Mouse (Mus musculus): ENCODE measurements around the gene Hist1h2ag. TPM values are rescaled to one million over a fixed set of nuclear protein-coding genes. Genes with fewer than 3 reads are reported as not detected.

The Hist1h2ag gene
- polyA plus RNA-seq, 1 experiment from 2014 or later = 5.8 TPM

GRCm38 (mm10) chr13:22029928-22030327, 12.8 kb downstream of the Hist1h2ag start:
- no peak overlapping the region for H3K4me2 ChIP-seq (ENCODE audit: low read length)

GRCm38 (mm10) chr13:22028673-22029460, 13.9 kb downstream of the Hist1h2ag start:
- Histone ChIP-seq H3K4me2 (ENCODE audit: low read length) (peak overlapping the region; percentile 53), H3K4me3 (ENCODE audit: low read length) (peak overlapping the region; percentile 42), H3K27me3 (replicated peaks; ENCODE audit: control insufficient read depth, insufficient read depth, low read length) (no peaks in the 10 kb centered on the region), H3K4me1 (ENCODE audit: control insufficient read depth, insufficient read depth, low read depth, low read length) (no peaks in the 10 kb centered on the region), H3K9ac (ENCODE audit: low read depth, low read length) (peak overlapping the region; percentile 47), H3K27ac (ENCODE audit: low read depth, low read length) (no peak overlapping the region), H3K36me3 (ENCODE audit: control insufficient read depth, insufficient read depth, low read length) (no peaks in the 10 kb centered on the region), H3K9me3 (ENCODE audit: control insufficient read depth, low read length) (no peaks in the 10 kb centered on the region)
- WGBS = under 1% methylated on average over 40 of the region's 40 CpGs
- peak; percentile 83 for ATAC-seq

More at GRCm38 (mm10) chr13:22029928-22030327, 12.8 kb downstream of the Hist1h2ag start:
- peaks cover 4% of the 10 kb centered on the region for H3K4me1 ChIP-seq (ENCODE audit: control insufficient read depth, insufficient read depth, low read depth, low read length)
- H3K27me3 ChIP-seq (replicated peaks; ENCODE audit: control insufficient read depth, insufficient read depth, low read length) = no peaks in the 10 kb centered on the region
- H3K27ac ChIP-seq (ENCODE audit: low read depth, low read length) = no peak overlapping the region
- ATAC-seq = no peak
- no peaks in the 10 kb centered on the region for H3K36me3 ChIP-seq (ENCODE audit: control insufficient read depth, insufficient read depth, low read length)
- H3K9me3 ChIP-seq (ENCODE audit: control insufficient read depth, low read length) = no peaks in the 10 kb centered on the region
- H3K9ac ChIP-seq (ENCODE audit: low read depth, low read length) = no peak overlapping the region
- 27% methylated on average over 8 of the region's 8 CpGs for WGBS
- no peak overlapping the region for H3K4me3 ChIP-seq (ENCODE audit: low read length)

GRCm38 (mm10) chr13:22026058-22027031, 16.4 kb downstream of the Hist1h2ag start:
- peak; percentile 67 for ATAC-seq
- H3K27me3 ChIP-seq (replicated peaks; ENCODE audit: control insufficient read depth, insufficient read depth, low read length) = no peaks in the 10 kb centered on the region
- no peaks in the 10 kb centered on the region for H3K36me3 ChIP-seq (ENCODE audit: control insufficient read depth, insufficient read depth, low read length)
- no peaks in the 10 kb centered on the region; the same call in 1 of the 2 replicates for H3K4me1 ChIP-seq (ENCODE audit: control insufficient read depth, insufficient read depth, low read depth, low read length)
- no peaks in the 10 kb centered on the region for H3K9me3 ChIP-seq (ENCODE audit: control insufficient read depth, low read length)
- H3K4me3 ChIP-seq (ENCODE audit: low read length) = peak overlapping the region; percentile 44
- peak overlapping the region; percentile 47; the same call in 1 of the 2 replicates for H3K9ac ChIP-seq (ENCODE audit: low read depth, low read length)
- WGBS = 1% methylated on average over 35 of the region's 35 CpGs
- peak overlapping the region; percentile 62; the same call in 1 of the 2 replicates for H3K27ac ChIP-seq (ENCODE audit: low read depth, low read length)
- peak overlapping the region; percentile 69 for H3K4me2 ChIP-seq (ENCODE audit: low read length)

- ATAC-seq = peak; percentile 64; the same call in 1 of the 2 replicates
These were observed 20.5 kb downstream of the Hist1h2ag start for GRCm38 (mm10) chr13:22022241-22022640.

GRCm38 (mm10) chr13:22021581-22021980, 21.2 kb downstream of the Hist1h2ag start:
- ATAC-seq = no peak
- H3K4me3 ChIP-seq (ENCODE audit: low read length) = peak overlapping the region; percentile 36
- no peak overlapping the region for H3K27ac ChIP-seq (ENCODE audit: low read depth, low read length)
- H3K27me3 ChIP-seq (replicated peaks; ENCODE audit: control insufficient read depth, insufficient read depth, low read length) = peaks cover 23% of the 10 kb centered on the region
- WGBS = under 1% methylated on average over 11 of the region's 11 CpGs
- no peaks in the 10 kb centered on the region for H3K9me3 ChIP-seq (ENCODE audit: control insufficient read depth, low read length)
- peak overlapping the region; percentile 61 for H3K4me2 ChIP-seq (ENCODE audit: low read length)
- no peak overlapping the region for H3K9ac ChIP-seq (ENCODE audit: low read depth, low read length)
- H3K4me1 ChIP-seq (ENCODE audit: control insufficient read depth, insufficient read depth, low read depth, low read length) = peaks cover 3% of the 10 kb centered on the region
- no peaks in the 10 kb centered on the region for H3K36me3 ChIP-seq (ENCODE audit: control insufficient read depth, insufficient read depth, low read length)

More at GRCm38 (mm10) chr13:22022241-22022640, 20.5 kb downstream of the Hist1h2ag start:
- Histone ChIP-seq H3K36me3 (ENCODE audit: control insufficient read depth, insufficient read depth, low read length) (no peaks in the 10 kb centered on the region), H3K4me3 (ENCODE audit: low read length) (peak overlapping the region; percentile 36), H3K4me2 (ENCODE audit: low read length) (peak overlapping the region; percentile 61), H3K9ac (ENCODE audit: low read depth, low read length) (no peak overlapping the region), H3K9me3 (ENCODE audit: control insufficient read depth, low read length) (no peaks in the 10 kb centered on the region), H3K27ac (ENCODE audit: low read depth, low read length) (no peak overlapping the region), H3K27me3 (replicated peaks; ENCODE audit: control insufficient read depth, insufficient read depth, low read length) (peaks cover 20% of the 10 kb centered on the region), H3K4me1 (ENCODE audit: control insufficient read depth, insufficient read depth, low read depth, low read length) (peaks cover 3% of the 10 kb centered on the region)
- WGBS = under 1% methylated on average over 9 of the region's 9 CpGs

- Histone ChIP-seq H3K4me1 (ENCODE audit: control insufficient read depth, insufficient read depth, low read depth, low read length) (peaks cover 3% of the 10 kb centered on the region), H3K27me3 (replicated peaks; ENCODE audit: control insufficient read depth, insufficient read depth, low read length) (peaks cover 30% of the 10 kb centered on the region), H3K36me3 (ENCODE audit: control insufficient read depth, insufficient read depth, low read length) (no peaks in the 10 kb centered on the region), H3K9ac (ENCODE audit: low read depth, low read length) (no peak overlapping the region), H3K4me2 (ENCODE audit: low read length) (peak overlapping the region; percentile 61), H3K27ac (ENCODE audit: low read depth, low read length) (no peak overlapping the region), H3K9me3 (ENCODE audit: control insufficient read depth, low read length) (no peaks in the 10 kb centered on the region), H3K4me3 (ENCODE audit: low read length) (peak overlapping the region; percentile 36)
- ATAC-seq = no peak; the same call in 1 of the 2 replicates
- WGBS = 0% methylated on average over 8 of the region's 8 CpGs
These were observed 21.8 kb downstream of the Hist1h2ag start for GRCm38 (mm10) chr13:22020901-22021339.

GRCm38 (mm10) chr13:22019934-22020835, 22.6 kb downstream of the Hist1h2ag start:
- peaks cover 3% of the 10 kb centered on the region for H3K4me1 ChIP-seq (ENCODE audit: control insufficient read depth, insufficient read depth, low read depth, low read length)
- H3K4me2 ChIP-seq (ENCODE audit: low read length) = peak overlapping the region; percentile 61
- ATAC-seq = no peak
- 1% methylated on average over 44 of the region's 44 CpGs for WGBS
- H3K9ac ChIP-seq (ENCODE audit: low read depth, low read length) = no peak overlapping the region
- no peaks in the 10 kb centered on the region for H3K36me3 ChIP-seq (ENCODE audit: control insufficient read depth, insufficient read depth, low read length)
- H3K4me3 ChIP-seq (ENCODE audit: low read length) = peak overlapping the region; percentile 36
- H3K27ac ChIP-seq (ENCODE audit: low read depth, low read length) = no peak overlapping the region
- H3K27me3 ChIP-seq (replicated peaks; ENCODE audit: control insufficient read depth, insufficient read depth, low read length) = peaks cover 34% of the 10 kb centered on the region
- H3K9me3 ChIP-seq (ENCODE audit: control insufficient read depth, low read length) = peaks cover under 1% of the 10 kb centered on the region
